Comparison of ENCODE assay signal across 8 mouse cellular contexts in the genomic region with DNA sequence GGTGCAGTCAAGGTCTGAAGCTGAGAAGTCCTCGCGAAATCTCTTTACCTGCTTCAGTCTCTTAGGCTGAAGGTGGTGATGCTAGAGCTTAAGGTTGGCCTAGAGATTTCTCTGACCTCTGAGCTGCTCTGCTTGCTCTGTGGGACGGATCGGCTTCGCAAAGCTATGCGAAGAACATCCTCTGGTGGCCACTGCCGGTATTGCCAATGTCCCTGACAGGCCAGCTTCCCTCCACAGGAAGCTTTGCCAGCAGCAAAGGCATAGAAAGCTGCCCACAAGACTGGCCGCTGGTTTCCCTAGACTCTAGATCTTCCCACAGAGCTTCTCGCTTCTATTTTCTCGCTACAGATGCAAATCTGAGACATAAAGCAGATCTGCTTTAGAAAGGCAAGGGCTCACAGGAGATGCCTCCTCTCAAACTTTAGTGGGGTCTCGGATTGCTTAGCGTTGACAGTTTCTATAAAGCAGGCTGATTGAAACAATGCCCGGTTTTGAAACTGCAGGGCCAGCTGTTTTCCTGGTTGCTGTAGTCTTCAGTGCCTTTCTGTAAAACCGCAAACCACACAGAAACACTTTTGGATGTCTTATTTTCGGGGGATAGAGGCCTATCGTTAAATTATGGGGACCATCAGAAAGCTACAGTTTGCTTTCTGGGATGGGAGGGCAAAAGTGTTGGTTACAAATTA.
DNase-seq lines count a peak whose midpoint lies in the region; ATAC-seq and TF ChIP-seq lines count a peak whose summit lies in the region.

No protein-coding gene starts in this region.

- no peak for ATAC-seq in heart, embryonic 14.5 days (ENCODE audit: insufficient number of reproducible peaks, insufficient read depth, low FRiP score, low read depth)
- ATAC-seq in kidney, postnatal 0 days (replicated peaks; ENCODE audit: low FRiP score, low read depth), result peak; percentile 75
- ATAC-seq in neural tube, embryonic 11.5 days (ENCODE audit: insufficient read depth, low FRiP score, low TSS enrichment), result peak; percentile 72
- peak; percentile 58; the same call in 1 of the 2 replicates for ATAC-seq in stomach, embryonic 15.5 days (ENCODE audit: insufficient read depth, low FRiP score, low read depth)

- H3K4me3 ChIP-seq in heart, embryonic 14.5 days (ENCODE audit: control insufficient read depth in 1 of 2, insufficient read depth in 1 of 2, low read depth in 1 of 2, low read length in 2 of 2), result 0 out of 4 replicates have a peak overlapping the region, but pooled peaks of 1 of the 2 experiments have one; percentile 5
- no peak overlapping the region for H3K4me3 ChIP-seq in kidney, postnatal 0 days (replicated peaks; ENCODE audit: low read depth, low read length)
- H3K4me3 ChIP-seq in liver, adult 2 months (ENCODE audit: insufficient read depth, low read depth, low read length), result no peak overlapping the region
- no peak overlapping the region for H3K4me3 ChIP-seq in neural tube, embryonic 11.5 days (ENCODE audit: low read depth, low read length)
- H3K4me3 ChIP-seq in stomach, embryonic 15.5 days (replicated peaks), result no peak overlapping the region

- DNase-seq in CD4-positive helper T cell, adult 2 months (ENCODE audit: low read depth, low spot score), result peak; percentile 48
- peak; percentile 86 for DNase-seq in brain, adult 2 months (ENCODE audit: low read depth, low spot score)
- DNase-seq in fibroblast of lung, adult 2 months (ENCODE audit: low read depth), result peak; percentile 40
- peak; percentile 70 for DNase-seq in kidney, postnatal 0 days (ENCODE audit: low spot score)
- DNase-seq in liver, adult 2 months (ENCODE audit: extremely low read depth, low read depth, low spot score), result peak; percentile 23
- peak; percentile 83 for DNase-seq in neural tube, embryonic 11.5 days (ENCODE audit: low spot score)

- peak overlapping the region; percentile 31 for H3K4me2 ChIP-seq in heart, embryonic 14.5 days (ENCODE audit: low read length)
- H3K4me2 ChIP-seq in kidney, postnatal 0 days (ENCODE audit: low read length), result no peak overlapping the region
- H3K4me2 ChIP-seq in neural tube, embryonic 11.5 days (ENCODE audit: low read depth), result no peak overlapping the region
- H3K4me2 ChIP-seq in stomach, embryonic 15.5 days, result no peak overlapping the region

- H3K27ac ChIP-seq in heart, embryonic 14.5 days (replicated peaks in 1 of 2; ENCODE audit: control insufficient read depth in 1 of 2, insufficient read depth in 1 of 2, low read depth in 2 of 2, low read length in 2 of 2), result no peak overlapping the region
- H3K27ac ChIP-seq in kidney, postnatal 0 days, result no peak overlapping the region
- H3K27ac ChIP-seq in liver, adult 2 months (replicated peaks; ENCODE audit: insufficient read depth, low read depth, low read length), result no peak overlapping the region
- H3K27ac ChIP-seq in neural tube, embryonic 11.5 days (ENCODE audit: low read depth, low read length), result no peak overlapping the region
- no peak overlapping the region for H3K27ac ChIP-seq in stomach, embryonic 15.5 days

- no peaks in the 10 kb centered on the region for H3K9me3 ChIP-seq in heart, embryonic 14.5 days (ENCODE audit: control insufficient read depth, low read length)
- H3K9me3 ChIP-seq in kidney, postnatal 0 days (replicated peaks; ENCODE audit: low read length), result no peaks in the 10 kb centered on the region
- H3K9me3 ChIP-seq in neural tube, embryonic 11.5 days (ENCODE audit: control insufficient read depth, low read length), result no peaks in the 10 kb centered on the region
- H3K9me3 ChIP-seq in stomach, embryonic 15.5 days, result no peaks in the 10 kb centered on the region

- no peaks in the 10 kb centered on the region for H3K36me3 ChIP-seq in heart, embryonic 14.5 days (ENCODE audit: control insufficient read depth, insufficient read depth, low read length)
- H3K36me3 ChIP-seq in kidney, postnatal 0 days (ENCODE audit: insufficient read depth, low read length), result no peaks in the 10 kb centered on the region
- H3K36me3 ChIP-seq in liver, adult 2 months (ENCODE audit: control insufficient read depth, insufficient read depth, low read length), result no peaks in the 10 kb centered on the region
- no peaks in the 10 kb centered on the region for H3K36me3 ChIP-seq in neural tube, embryonic 11.5 days (ENCODE audit: control insufficient read depth, insufficient read depth, low read length)
- H3K36me3 ChIP-seq in stomach, embryonic 15.5 days, result no peaks in the 10 kb centered on the region

- H3K27me3 ChIP-seq in heart, embryonic 14.5 days (ENCODE audit: control insufficient read depth, insufficient read depth, low read length), result no peaks in the 10 kb centered on the region
- no peaks in the 10 kb centered on the region for H3K27me3 ChIP-seq in kidney, postnatal 0 days (ENCODE audit: insufficient read depth, low read length)
- no peaks in the 10 kb centered on the region for H3K27me3 ChIP-seq in liver, adult 2 months (ENCODE audit: control insufficient read depth, insufficient read depth, low read length)
- H3K27me3 ChIP-seq in neural tube, embryonic 11.5 days (ENCODE audit: control insufficient read depth, insufficient read depth, low read length), result no peaks in the 10 kb centered on the region
- no peaks in the 10 kb centered on the region for H3K27me3 ChIP-seq in stomach, embryonic 15.5 days (replicated peaks)

- H3K4me1 ChIP-seq in heart, embryonic 14.5 days (ENCODE audit: control insufficient read depth in 2 of 2, insufficient read depth in 2 of 2, low read length in 2 of 2), result no peaks in the 10 kb centered on the region
- no peaks in the 10 kb centered on the region for H3K4me1 ChIP-seq in kidney, postnatal 0 days (replicated peaks; ENCODE audit: insufficient read depth, low read length)
- no peaks in the 10 kb centered on the region for H3K4me1 ChIP-seq in liver, adult 2 months (ENCODE audit: control insufficient read depth, insufficient read depth, low read length)
- no peaks in the 10 kb centered on the region for H3K4me1 ChIP-seq in neural tube, embryonic 11.5 days (ENCODE audit: control insufficient read depth, insufficient read depth, low read length)
- no peaks in the 10 kb centered on the region for H3K4me1 ChIP-seq in stomach, embryonic 15.5 days

- 28% methylated on average over 16 of the region's 16 CpGs for WGBS in heart, embryonic 14.5 days
- WGBS in kidney, postnatal 0 days, result 35% methylated on average over 16 of the region's 16 CpGs
- 41% methylated on average over 16 of the region's 16 CpGs for WGBS in liver, adult 2 months
- 40% methylated on average over 16 of the region's 16 CpGs for WGBS in neural tube, embryonic 11.5 days
- 33% methylated on average over 16 of the region's 16 CpGs for WGBS in stomach, embryonic 15.5 days

- no peak for TF ChIP-seq POLR2A in liver, adult 2 months (IDR thresholded peaks at IDR 0.05; ENCODE audit: extremely low read depth, insufficient read depth, low read length)

- H3K9ac ChIP-seq in heart, embryonic 14.5 days (ENCODE audit: low read length), result no peak overlapping the region
- no peak overlapping the region for H3K9ac ChIP-seq in kidney, postnatal 0 days (ENCODE audit: low read depth, low read length)
- H3K9ac ChIP-seq in liver, adult 2 months (ENCODE audit: low read depth, low read length), result no peak overlapping the region
- H3K9ac ChIP-seq in neural tube, embryonic 11.5 days (ENCODE audit: low read length), result no peak overlapping the region
- H3K9ac ChIP-seq in stomach, embryonic 15.5 days, result no peak overlapping the region

- TF ChIP-seq CTCF in kidney, postnatal 0 days (IDR thresholded peaks at IDR 0.05; ENCODE audit: low read depth), result peak; percentile 87
- peak; percentile 91 for TF ChIP-seq CTCF in liver, adult 2 months (IDR thresholded peaks at IDR 0.05; ENCODE audit: low read depth, low read length)

- H3K79me2 ChIP-seq in liver, adult 2 months (ENCODE audit: control insufficient read depth, insufficient read depth, low read length), result no peaks in the 10 kb centered on the region

Comparison
In these comparisons a context has a peak if more than half of its experiments do, and no peak if none do; other contexts are left out.
1. DNase-seq: peak in every context shown above with its lines; median percentile 86 in brain, adult 2 months; 83 in neural tube, embryonic 11.5 days; 70 in kidney, postnatal 0 days; 48 in CD4-positive helper T cell, adult 2 months; 40 in fibroblast of lung, adult 2 months; 23 in liver, adult 2 months.